Mouse (Mus musculus): ENCODE measurements around the gene Agfg1. TPM values are rescaled to one million over a fixed set of nuclear protein-coding genes. Genes with fewer than 3 reads are reported as not detected.

The Agfg1 gene
- total RNA-seq (2021) = 10 to 100 TPM; 20.4 to 23.4 TPM
- long read RNA-seq, experiment 1, partial matches to known transcripts = 0 of 32 reads
- long read RNA-seq, experiment 1, other reads (novel, unspliced or antisense) = 25 of 32 reads
- long read RNA-seq, experiment 2, partial matches to known transcripts = 1 of 26 reads
- long read RNA-seq, experiment 2, other reads (novel, unspliced or antisense) = 24 of 26 reads

DNA sequence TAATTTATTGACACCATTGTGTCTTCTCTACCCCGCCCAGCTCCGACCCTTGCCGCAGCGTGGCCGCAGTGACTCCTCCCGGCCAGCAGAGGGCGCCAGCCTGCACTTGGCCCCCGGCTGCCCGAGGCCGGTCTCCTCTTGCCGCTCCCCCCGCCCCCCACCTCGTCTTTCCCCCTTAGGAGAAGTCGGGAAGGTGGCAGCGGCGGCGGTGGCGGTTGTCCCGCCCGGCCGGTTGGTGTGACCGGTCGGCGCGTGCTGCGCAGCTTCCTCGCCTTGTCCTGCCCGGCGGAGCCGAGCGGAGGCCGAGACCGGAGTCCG is at the start of gene Agfg1:
Agfg1 (plus strand) TSS at position 188 of the 318 bp plus-strand sequence.
- peak; percentile 90 for DNase-seq (ENCODE audit: low spot score)

DNA sequence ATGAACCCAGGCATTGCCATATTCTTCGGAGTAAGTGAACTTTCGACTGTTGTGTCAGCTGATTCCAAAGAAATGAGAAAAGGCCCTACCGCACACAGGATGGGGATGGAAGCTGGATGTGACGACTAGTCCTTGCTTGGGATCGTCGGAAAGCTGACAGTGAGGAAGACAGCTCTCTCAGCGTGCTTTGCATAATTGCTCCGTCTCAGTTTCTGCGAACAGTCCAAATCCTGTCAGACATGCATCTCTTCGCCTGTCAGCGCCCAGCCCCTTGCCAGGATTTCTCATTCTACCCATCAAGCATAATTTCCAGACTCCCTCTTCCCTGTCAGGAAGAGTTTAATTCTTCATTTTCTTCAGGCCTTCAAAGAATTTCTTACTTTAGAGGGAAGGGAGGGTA is 48.2 kb upstream of the Agfg1 start:
- no peak for DNase-seq (ENCODE audit: low spot score)

DNA sequence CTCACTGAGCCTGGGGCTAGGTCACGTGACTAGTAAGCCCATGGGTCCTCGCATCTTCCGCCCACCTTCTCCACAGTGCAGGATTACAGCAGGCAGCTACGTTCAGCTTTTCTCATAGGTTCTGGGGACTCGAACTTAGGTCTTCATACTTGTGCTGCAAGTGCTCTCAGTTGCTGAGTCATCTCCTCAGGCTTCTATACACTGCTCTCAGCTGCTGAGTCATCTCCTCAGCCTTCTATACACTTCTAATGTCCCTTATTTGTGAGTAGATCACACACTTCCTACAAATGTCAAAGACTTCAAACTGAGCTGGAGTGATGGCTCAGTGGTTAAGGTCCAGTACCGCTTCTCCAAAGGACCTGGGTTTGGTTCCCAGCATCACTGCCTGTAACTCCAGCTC is 47.0 kb upstream of the Agfg1 start:
- no peak for DNase-seq (ENCODE audit: low spot score)

DNA sequence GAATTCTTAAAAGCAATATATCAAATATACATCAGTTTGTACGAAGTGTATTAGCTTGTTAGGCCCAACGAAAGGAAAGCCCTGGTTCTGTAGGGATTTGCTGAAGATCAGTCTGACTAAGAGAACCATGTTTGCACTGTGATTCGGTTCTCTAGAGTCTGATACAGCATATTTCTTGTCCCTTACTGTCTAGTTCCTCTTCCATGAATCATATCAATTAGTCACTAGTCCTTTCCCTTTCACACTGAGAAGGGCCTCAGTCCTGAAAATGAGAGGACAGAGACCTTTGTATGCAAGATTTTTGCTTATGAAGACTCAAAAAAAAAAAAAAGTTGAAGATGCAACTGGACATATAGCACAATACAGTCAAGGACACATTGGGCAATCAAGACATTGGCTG is 46.2 kb upstream of the Agfg1 start:
- no peak for DNase-seq (ENCODE audit: low spot score)

DNA sequence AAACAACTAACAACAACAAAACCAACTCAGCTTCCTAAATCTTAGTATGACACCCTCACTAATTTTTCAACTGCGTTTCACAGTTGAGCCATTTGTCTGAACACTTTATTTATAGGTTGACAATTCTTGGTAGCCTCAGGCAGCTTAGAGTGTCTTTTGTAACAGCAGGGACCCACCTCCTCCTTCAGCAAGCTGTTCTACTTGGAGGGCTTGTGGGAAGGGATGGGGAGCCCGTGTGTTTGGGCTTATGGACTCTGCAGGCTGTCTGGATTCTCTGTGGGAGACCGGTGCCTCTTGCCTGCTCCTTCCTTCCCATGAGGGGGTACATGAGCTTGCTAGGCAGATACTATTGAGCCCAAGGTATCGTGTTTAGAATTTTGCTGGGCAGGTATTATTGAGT is 45.3 kb upstream of the Agfg1 start:
- no peak for DNase-seq (ENCODE audit: low spot score)

DNA sequence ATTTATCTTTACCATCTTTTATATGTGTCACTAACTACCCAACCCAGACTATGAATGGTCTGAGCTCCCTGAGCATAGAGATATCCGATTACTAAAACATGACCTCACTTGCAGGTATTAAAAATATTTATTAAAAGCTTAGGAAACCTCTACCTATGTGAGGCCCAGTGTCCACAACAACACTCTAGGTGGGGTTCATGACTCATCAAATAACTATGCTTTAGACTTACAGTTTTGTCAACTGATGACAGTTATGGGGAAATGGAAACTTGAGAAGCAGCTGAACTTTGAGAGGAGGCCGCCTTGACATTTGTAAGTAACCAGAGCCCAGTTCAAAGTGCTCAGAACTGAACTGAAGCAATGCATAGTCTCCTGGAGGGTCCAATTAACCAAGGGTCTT is 44.1 kb upstream of the Agfg1 start:
- DNase-seq (ENCODE audit: low spot score) = no peak

DNA sequence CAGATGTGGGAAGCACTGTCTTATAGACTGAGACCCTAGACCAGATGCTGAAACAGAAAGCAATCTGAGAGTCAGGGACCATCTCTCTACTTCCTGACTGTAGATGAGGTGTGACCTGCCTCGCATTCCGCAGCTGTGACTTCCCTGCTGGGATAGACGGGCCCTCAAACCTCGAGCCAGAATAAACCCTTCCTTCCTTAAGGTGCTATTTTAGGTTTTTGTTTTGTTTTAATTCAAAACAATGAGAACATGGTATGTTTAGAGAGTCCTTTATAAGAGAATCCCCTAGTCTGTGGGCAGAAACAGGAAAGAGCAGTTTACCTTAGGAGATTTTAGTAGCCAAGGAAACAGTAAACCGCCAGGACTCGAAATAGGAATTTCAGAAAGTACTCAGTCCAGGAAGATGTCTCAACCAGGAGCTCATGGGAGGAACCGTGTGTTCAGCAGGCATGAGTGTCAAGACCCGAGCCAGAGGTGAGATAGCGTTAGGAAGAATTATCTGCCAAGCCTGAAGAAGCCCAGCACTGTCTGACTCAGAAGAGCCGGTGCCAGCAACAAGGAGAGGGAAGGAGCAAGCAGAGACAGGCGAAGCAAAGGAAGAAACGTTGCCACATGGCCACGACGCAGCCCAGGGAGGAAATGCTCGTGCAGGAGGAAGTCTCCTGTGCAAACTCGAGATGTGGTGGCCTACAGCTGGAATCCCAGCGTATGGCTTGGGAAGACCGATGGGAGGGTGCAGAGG is 43.4 kb upstream of the Agfg1 start:
- DNase-seq (ENCODE audit: low spot score) = no peak

DNA sequence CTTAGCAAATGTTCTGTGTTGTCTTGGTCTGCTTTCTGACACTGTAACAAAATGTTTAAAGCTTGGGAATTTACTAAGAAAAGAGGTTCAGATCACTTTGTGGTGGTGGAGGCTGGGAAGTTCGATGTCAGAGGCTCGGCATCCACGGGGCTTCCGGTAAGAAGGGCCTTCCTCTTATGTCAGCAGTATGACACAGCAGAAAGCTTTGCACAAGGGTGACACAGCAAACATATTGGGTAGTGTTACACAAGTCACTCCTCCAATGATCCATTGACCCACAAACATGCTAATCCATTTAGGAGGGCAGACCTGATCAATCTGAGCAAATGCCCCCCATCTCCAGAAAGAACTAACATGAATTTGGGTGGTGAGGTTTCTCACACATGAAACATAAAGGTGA is 42.2 kb upstream of the Agfg1 start:
- DNase-seq (ENCODE audit: low spot score) = no peak

DNA sequence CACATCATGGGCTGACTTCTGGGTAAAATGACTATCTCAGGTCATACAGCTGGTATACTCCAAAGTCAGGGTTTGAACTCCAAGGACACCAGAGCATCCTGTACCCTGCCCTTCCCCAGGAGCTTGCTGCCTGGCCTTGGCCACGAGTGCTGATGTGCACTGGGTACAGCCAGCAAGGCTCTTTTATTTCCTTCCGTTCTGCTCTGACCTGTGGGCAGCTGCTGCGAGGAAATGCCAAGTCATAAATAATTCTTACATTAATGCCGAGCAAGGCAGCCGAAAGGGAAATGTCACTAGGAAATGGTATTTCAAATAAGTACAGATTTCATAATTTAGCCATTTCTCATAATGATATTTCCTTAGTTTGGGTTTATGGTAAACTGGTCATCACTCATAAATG is 41.0 kb upstream of the Agfg1 start:
- no peak for DNase-seq (ENCODE audit: low spot score)

DNA sequence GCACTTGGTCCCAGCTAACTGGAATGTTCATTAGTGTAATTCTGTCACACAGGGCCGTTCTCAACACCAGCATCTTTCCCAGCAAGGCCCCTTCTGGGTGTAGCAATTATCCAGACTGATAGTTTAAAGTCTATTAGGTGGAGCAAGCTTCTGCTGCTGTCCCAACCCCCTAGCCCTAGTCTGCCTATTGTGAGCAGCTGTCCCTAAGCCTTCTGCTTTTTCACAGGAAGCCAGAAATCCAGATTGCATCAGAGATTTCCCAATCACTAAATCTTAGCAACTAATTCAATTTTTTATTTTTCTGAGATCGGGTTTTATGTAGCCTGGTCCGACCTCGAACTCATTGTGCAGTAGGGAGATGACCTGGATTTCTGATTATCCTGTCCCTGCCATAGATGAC is 40.4 kb upstream of the Agfg1 start:
- peak; percentile 43 for DNase-seq (ENCODE audit: low spot score)

DNA sequence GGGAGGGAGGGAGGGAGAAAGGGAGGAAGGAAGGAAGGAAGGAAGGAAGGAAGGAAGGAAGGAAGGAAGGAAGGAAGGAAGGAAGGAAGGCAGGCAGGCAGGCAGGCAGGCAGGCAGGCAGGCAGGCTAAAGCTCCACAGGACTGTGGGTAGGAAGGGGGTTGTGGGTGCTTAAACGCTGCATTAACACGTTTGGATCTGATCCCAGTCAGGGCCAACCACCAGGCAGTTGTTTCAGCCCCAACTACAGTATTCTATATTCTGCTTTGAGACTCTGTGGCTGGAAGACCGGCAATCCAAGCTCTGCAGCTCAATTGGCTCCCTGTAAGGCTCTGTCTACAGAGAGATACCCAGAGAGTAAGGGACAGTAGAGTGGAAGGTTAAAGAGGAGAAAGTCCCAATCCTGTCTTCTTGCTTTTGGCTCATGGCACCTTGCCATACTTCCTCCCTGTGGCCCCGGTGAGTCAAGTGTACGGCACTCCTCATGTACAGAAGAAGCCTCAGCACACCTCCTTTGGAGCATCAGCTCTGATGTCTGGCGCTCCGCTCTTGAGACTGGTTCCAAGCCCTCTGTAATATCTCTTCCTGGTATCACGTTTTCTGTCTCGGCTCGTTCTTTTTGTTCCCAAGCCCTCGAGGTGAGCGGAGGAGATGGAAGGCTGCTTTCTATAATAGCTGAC is 38.0 kb upstream of the Agfg1 start:
- DNase-seq (ENCODE audit: low spot score) = no peak

DNA sequence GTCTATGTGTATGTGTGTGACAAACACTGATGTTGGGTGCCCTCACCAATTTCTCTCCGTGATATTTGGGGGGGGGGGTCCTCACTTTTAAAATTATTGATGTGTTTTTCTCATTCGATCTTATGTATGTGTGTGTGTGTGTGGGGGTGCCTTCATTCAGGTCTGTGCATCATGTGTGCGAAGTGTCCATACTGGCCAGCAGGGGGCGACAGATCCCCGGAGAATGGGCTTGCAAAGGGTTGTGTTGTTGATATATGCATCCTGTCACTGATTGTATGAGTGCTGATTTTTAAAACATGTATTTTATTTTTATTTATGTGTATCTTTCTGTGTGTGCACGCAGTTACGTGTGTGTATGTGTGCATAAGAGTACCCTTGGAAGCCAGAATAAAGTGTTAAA is 35.7 kb upstream of the Agfg1 start:
- no peak for DNase-seq (ENCODE audit: low spot score)

DNA sequence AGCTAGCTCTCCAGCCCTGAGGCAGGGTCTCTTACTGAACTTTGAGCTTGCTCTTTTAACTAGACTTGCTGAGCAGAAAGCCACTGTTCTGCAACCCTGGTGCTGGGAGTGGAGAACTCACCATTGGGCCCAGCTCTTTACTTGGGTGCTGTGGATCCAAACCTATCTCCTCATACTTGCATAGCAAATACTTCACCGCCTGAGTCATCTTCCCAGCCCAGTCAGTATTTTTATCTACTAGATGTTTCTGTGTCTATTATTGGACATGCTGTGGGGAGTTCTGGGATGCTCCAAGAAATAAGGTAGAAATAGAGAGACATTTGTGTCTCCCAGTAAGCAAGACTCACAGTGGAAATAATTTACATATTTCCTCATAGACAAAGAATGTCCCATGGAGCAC is 35.2 kb upstream of the Agfg1 start:
- DNase-seq (ENCODE audit: low spot score) = no peak

DNA sequence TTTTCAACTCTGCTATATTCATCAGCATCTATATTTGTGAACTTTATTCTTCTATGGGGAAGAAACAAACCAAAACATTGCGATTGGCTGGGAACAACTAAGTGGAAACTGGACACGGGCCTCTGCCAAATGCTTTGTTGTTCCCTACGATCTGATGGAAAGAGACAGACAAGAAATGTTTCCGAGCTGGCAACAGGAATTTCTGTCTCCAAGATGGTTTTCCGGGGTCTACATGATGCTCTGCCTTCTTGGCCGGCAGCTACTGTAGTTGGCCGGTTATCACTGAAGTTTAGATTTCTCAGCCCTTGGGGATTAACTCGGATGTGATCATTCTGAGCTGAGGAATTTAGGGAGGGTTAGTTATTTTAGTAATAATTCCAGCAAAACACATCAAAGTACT is 32.9 kb upstream of the Agfg1 start:
- DNase-seq (ENCODE audit: low spot score) = peak; percentile 18

DNA sequence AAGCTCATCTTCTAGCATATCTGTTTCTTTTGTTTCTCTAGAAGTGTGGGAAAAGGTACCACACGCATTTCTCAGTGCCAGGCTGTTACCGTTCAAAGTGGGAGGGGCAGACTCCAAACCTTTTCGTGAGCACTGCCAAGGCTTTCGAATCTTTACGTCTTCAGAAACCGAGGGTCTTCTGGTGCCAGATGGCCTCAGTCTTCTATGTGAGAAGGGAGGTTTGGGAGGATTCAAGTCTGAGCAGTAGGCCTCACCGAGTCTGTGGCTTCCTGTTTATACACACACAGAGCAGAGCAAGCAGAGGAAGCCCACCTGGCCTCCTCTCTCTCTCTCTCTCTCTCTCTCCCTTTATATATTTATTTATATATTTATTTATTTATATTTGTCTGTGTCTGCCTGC is 32.1 kb upstream of the Agfg1 start:
- no peak for DNase-seq (ENCODE audit: low spot score)

DNA sequence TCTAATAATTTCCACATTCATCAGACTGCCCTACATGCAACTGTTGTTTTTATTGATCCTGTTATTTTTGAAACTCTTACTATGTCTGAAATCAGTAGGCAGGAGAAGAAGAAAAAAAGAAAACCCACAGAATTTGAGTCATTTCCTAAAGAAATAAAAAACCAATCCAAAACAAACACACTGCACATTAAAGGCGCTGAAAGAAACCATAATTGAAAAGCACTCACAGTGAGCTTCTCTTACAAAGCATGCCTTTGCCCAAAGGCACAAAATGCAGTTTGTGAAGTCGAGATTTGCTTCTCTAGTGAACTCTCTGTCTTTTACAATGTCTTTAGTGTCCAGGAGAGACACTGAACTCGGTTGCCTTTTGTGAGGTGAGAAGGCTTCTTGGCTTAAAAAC is 30.7 kb upstream of the Agfg1 start:
- DNase-seq (ENCODE audit: low spot score) = no peak

DNA sequence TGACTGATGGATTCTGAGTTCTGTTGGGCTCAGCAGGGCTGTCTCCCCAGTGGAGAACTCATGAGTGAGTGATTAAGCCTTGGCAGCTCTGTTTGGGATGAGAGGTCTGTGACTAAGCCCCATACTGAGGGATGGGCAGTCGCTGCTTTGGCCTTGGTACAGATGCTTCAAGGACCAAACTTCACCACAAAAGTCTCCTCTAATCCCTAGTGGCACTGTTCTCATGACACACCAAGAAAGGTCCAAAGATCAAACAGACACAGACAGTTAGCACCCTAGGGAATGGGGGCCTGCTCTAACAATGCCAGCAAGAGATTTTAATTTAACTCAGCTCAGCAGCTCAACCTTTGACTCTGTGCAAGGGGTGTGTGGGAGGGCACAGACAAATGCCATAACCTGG is 27.5 kb upstream of the Agfg1 start:
- DNase-seq (ENCODE audit: low spot score) = no peak

DNA sequence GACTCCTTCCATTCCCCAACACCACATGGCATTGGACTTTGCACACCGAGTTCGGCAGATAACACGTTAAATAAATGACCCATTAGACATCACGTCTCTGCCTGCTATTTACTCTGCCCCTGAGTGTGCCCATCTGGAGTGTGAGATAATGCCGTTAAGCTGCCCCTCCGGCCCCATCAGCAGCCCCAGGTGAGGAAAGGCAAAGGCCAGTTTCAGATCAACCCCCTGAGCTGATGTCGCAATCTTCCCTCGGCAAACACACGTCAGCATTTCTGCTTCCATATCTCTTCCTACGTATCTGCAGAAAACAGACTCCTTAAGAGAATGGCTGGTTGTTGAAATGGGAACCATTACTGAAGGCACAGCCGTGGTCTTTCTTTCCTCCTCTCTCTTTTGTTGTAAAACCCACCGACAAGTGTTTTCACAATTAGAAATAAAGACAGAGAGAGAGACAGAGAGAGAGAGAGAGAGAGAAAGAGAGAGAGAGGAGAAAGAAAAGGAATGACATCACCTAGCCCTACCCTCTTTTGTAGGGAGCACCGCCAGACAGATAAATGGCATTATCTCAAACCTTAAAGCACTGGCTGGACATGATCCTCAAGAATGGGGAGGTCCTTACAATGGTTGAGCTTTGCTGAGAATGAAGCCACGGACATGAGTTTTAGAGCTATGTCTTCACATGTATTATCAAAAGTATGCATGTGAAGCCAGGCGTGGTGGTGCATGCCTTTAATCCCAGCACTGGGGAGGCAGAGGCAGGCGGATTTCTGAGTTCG is 23.2 kb upstream of the Agfg1 start:
- no peak for DNase-seq (ENCODE audit: low spot score)

DNA sequence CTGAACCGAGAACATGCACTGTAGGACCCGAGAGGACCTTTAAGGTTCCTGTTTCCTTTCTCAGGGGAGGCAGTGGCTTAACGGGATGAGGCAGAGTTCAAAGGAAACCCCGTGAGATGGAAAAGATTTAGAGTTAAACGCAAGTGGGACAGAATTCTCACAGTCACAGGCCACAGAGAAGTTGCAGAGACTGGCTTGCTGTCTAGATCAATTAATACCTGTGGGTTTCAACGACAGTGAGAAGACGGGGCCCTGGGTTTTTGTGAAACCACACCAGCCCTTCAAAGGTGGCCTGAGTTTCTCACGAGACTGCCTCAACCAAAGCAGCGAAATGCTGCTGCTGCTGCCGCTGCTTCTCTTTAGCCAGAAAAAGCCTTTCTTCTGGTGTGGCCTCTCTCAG is 19.9 kb upstream of the Agfg1 start:
- no peak for DNase-seq (ENCODE audit: low spot score)

DNA sequence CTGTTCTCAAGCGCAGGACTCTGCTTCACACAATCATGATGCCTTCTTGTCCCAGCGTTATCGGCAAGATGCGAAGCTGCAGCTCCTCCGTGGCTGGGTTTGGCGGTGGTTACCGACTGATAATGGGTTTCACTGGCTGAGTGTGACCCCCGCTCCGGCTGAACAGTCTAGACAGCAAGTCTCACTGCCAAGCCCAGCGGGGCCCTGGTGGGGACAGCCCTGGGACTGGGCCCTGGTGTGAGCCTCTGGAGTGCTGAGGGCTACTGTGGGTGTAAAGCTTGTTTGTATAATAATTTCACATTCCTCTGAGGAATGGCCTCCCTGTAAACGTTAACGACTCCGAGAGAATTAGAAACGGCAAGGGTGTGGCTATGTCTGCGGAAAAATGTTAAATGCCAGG is 19.1 kb upstream of the Agfg1 start:
- DNase-seq (ENCODE audit: low spot score) = no peak

DNA sequence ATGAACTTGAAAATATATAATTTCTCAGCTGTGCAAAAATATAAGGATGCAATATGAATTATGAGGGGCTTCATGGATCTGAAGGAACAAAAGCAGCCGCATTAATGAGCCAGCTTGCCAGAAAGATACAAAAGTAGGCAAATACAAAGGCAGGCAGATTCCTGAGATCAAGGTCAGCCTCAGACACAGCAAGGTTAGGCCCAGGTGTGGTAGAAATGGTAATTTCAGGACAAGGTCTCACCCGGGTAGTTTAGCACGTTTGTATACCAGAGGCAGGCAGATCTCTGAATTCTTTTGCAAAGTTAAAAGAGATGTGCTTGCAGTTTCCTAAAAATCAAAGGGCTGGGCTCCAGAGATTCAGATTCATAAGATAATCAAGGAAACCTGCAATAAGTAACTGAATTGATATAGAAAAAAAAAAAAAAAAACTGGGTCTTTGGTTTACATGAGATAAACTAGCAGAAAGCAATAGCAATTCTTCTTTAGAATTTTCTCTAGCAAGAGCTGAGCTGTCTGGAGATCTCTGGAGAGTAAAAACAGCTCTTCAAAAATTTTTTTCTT is 18.6 kb upstream of the Agfg1 start:
- DNase-seq (ENCODE audit: low spot score) = no peak

DNA sequence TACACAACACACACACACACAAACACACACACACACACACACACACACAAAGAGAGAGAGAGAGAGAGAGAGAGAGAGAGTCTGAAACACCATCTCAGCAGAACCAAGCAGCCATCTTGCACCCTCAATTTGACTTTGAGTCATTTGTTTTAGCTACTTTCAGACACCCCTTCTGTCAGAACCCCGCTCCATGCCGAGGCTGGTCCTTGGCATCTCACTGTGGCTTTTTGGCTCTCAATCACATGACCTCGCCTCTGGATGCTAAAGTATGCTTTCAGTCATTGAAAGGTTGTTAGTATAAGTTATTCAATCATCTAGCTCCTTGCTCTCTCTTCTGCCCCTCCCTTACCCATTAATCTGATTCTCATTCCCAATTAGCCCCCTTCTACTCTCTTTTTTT is 17.4 kb upstream of the Agfg1 start:
- DNase-seq (ENCODE audit: low spot score) = no peak

All from gastrocnemius, adult 18-20 months (tissue).